Comparison of ENCODE assay signal across 14 mouse cellular contexts in genomic region chr9:27617096-27617839, GRCm38 (mm10).
DNase-seq lines count a peak whose midpoint lies in the region; ATAC-seq and TF ChIP-seq lines count a peak whose summit lies in the region.
"Had no signal": no experiment of that assay in that cellular context is flagged by ENCODE, and none has a peak within 500 bp of the region (broad histone marks: within the 10 kb centered on the region; RNA-seq: fewer than 3 reads in every experiment).

No protein-coding gene starts in this region.

- no peaks in the 10 kb centered on the region for H3K9me3 ChIP-seq in midbrain, postnatal 0 days (ENCODE audit: low read length)
- H3K9me3 ChIP-seq in midbrain, embryonic 14.5 days (ENCODE audit: control insufficient read depth, low read length): no peaks in the 10 kb centered on the region
- H3K9me3 ChIP-seq: heart, embryonic 10.5 days had no signal

- H3K4me1 ChIP-seq in midbrain, postnatal 0 days (ENCODE audit: insufficient read depth, low read length): no peaks in the 10 kb centered on the region
- H3K4me1 ChIP-seq in midbrain, embryonic 14.5 days (ENCODE audit: control insufficient read depth, insufficient read depth, low read length): no peaks in the 10 kb centered on the region

- H3K27ac ChIP-seq in gastrocnemius, adult 2 months: no peak overlapping the region
- no peak overlapping the region for H3K27ac ChIP-seq in midbrain, postnatal 0 days (ENCODE audit: low read depth, low read length)
- H3K27ac ChIP-seq in midbrain, embryonic 14.5 days (replicated peaks; ENCODE audit: low read depth, low read length): no peak overlapping the region
- H3K27ac ChIP-seq: heart, embryonic 10.5 days had no signal

- H3K4me3 ChIP-seq in gastrocnemius, adult 2 months: no peak overlapping the region
- no peak overlapping the region for H3K4me3 ChIP-seq in midbrain, postnatal 0 days (ENCODE audit: low read depth, low read length)
- H3K4me3 ChIP-seq in midbrain, embryonic 14.5 days (replicated peaks; ENCODE audit: low read depth, low read length): no peak overlapping the region
- H3K4me3 ChIP-seq: heart, embryonic 10.5 days; megakaryocyte, embryonic 14.5 days had no signal

- no peak for ATAC-seq in midbrain, postnatal 0 days (ENCODE audit: low FRiP score)
- no peak for ATAC-seq in midbrain, embryonic 14.5 days (ENCODE audit: low FRiP score, low TSS enrichment)
- ATAC-seq: intestine, embryonic 16.5 days had no signal

- H3K36me3 ChIP-seq in midbrain, postnatal 0 days (ENCODE audit: insufficient read depth, low read length): no peaks in the 10 kb centered on the region
- H3K36me3 ChIP-seq in midbrain, embryonic 14.5 days (ENCODE audit: control insufficient read depth, insufficient read depth, low read length): no peaks in the 10 kb centered on the region
- H3K36me3 ChIP-seq: heart, embryonic 10.5 days had no signal

- 45% methylated on average over 7 of the region's 7 CpGs for WGBS in midbrain, postnatal 0 days
- 48% methylated on average over 7 of the region's 7 CpGs for WGBS in midbrain, embryonic 14.5 days

- no peak for TF ChIP-seq CTCF in gastrocnemius, adult 2 months (IDR thresholded peaks at IDR 0.05)
- no peak for TF ChIP-seq CTCF in midbrain, postnatal 0 days (IDR thresholded peaks at IDR 0.05)

- H3K4me2 ChIP-seq in midbrain, postnatal 0 days (ENCODE audit: low read depth, low read length, poor library complexity, severe bottlenecking): no peak overlapping the region
- H3K4me2 ChIP-seq in midbrain, embryonic 14.5 days (ENCODE audit: low read length): no peak overlapping the region

- intact Hi-C loops in gastrocnemius, postnatal 14 days (cut with DNase I; ENCODE audit: low total_unique reads): no loop called here
- intact Hi-C loops in gastrocnemius, adult 2 months (cut with DNase I): no loop called here

- DNase-seq in gastrocnemius, postnatal 14 days: peak; percentile 13
- DNase-seq in gastrocnemius, adult 2 months: no peak
- peak; percentile 55 for DNase-seq in midbrain, postnatal 0 days (ENCODE audit: low spot score)
- no peak for DNase-seq in midbrain, embryonic 14.5 days
- peak; percentile 35 to 38 for DNase-seq in layer of hippocampus, adult 8-10 months (ENCODE audit: low spot score in 2 of 2)
- DNase-seq in skeletal muscle tissue, adult 2 months (ENCODE audit: low read depth, low spot score): peak; percentile 1
- DNase-seq in adrenal gland, postnatal 10 days: no peak
- DNase-seq: adrenal gland, postnatal 36 days; kidney, postnatal 14 days; lung, adult 2 months; right cerebral cortex, postnatal 25 days had no signal

- H3K9ac ChIP-seq in midbrain, postnatal 0 days (replicated peaks; ENCODE audit: low read length, poor library complexity, severe bottlenecking): no peak overlapping the region
- no peak overlapping the region for H3K9ac ChIP-seq in midbrain, embryonic 14.5 days (replicated peaks; ENCODE audit: low read length)

- H3K27me3 ChIP-seq in midbrain, postnatal 0 days (ENCODE audit: insufficient read depth, low read length): no peaks in the 10 kb centered on the region
- no peaks in the 10 kb centered on the region for H3K27me3 ChIP-seq in midbrain, embryonic 14.5 days (ENCODE audit: control insufficient read depth, insufficient read depth, low read length)
- H3K27me3 ChIP-seq: megakaryocyte, embryonic 14.5 days had no signal

Comparison
In these comparisons a context has a peak if more than half of its experiments do, and no peak if none do; other contexts are left out.
1. DNase-seq: peak in gastrocnemius, postnatal 14 days (single experiment), midbrain, postnatal 0 days (single experiment), layer of hippocampus, adult 8-10 months (2 of 2) and skeletal muscle tissue, adult 2 months (single experiment); none in gastrocnemius, adult 2 months (single experiment), midbrain, embryonic 14.5 days (single experiment) and adrenal gland, postnatal 10 days (single experiment).